Mouse (Mus musculus): ENCODE measurements at regions not wholly inside any gene's neighbourhood (a gene's known extent, or its start where the extent isn't known, plus 50 kb on each side); places are given as distances from the start of the nearest gene placed in this dataset.

DNA sequence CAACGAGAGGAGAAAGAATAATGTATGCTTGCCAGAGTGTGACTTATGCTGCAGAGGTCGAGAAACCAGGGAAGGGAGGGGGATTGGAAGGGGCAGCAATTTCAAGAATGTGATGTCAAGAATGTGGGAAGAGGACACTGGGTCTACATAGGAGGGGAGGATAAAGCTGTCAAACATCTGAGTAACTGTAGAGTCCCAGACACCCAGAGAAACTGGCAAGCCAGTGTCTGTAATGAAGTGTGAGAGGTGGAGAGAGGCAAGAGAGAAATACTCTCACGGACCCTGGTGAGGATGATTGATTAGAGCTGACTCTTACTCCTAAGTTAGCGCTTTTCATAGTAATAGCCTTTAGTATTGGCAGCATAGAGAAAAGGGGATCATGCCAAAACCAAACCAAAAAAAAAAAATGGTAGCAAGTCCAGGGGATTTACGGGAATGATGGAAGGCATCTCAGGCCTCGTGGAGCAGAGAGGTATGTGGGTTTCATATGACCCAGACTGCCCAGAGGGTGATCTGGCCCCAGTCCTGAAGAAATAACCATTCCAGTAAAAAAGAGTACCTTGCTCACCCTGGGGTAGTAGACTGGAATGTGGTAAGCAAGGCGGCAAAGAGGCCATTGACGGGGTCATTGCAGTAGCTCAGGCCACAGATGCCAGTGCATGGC lies 146.2 kb upstream of the Serp2 start:
- no peaks in the 10 kb centered on the region for H3K36me3 ChIP-seq (ENCODE audit: insufficient read depth, low read length)
- H3K4me3 ChIP-seq (replicated peaks; ENCODE audit: low read length): no peak overlapping the region
- H3K27me3 ChIP-seq (ENCODE audit: insufficient read depth, low read length): peaks cover 20% of the 10 kb centered on the region
- peaks cover 25% of the 10 kb centered on the region for H3K4me1 ChIP-seq (replicated peaks; ENCODE audit: low read depth, low read length)
- TF ChIP-seq CTCF (conservative IDR thresholded peaks at IDR 0.05; ENCODE audit: low read length): no peak
- TF ChIP-seq NANOG (IDR thresholded peaks at IDR 0.05; ENCODE audit: borderline replicate concordance, low read length): no peak
- no peak for TF ChIP-seq POU5F1 (IDR thresholded peaks at IDR 0.05; ENCODE audit: borderline replicate concordance, low read length)
- H3K9me3 ChIP-seq (ENCODE audit: low read length): no peaks in the 10 kb centered on the region

DNA sequence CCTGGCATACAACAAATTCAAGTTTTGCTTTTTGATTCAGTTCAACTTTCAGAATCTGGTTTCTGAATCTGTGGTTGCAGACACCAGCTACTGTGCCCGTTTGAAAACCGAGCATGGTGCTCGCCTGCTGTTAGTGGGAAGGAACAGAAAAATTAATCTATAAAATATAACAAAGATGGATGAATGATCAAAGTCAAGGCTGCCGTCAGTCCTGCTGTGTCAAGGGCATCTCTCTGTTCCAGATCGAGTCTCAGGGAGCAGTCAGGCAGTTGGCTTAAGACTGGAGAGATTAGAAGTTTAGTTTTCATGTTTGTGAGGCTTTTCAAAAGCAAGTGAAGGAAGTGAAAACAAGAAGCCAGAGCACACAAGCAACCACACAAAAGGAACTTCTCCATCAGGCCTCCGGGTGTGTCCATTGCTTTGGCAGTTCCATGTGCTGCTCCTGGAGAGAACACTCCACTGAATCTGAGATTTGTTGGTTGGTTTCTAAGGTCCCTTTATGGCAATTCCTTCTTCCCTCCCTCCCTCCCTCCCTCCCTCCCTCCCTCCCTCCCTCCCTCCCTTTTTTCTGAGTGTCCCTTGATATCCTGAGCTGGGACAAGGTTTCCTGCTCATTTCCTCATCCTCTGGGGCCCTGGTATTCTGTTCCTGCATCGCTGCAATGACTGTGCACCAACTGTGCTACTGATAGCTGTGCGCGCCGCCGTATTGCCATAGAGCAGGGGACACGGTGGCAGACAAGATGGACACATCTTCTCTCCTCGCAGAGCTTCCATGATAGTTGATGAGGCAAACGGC lies 145.4 kb upstream of the Serp2 start:
- TF ChIP-seq CTCF (conservative IDR thresholded peaks at IDR 0.05; ENCODE audit: low read length) (no peak), NANOG (IDR thresholded peaks at IDR 0.05; ENCODE audit: borderline replicate concordance, low read length) (no peak), POU5F1 (IDR thresholded peaks at IDR 0.05; ENCODE audit: borderline replicate concordance, low read length) (no peak)
- Histone ChIP-seq H3K36me3 (ENCODE audit: insufficient read depth, low read length) (no peaks in the 10 kb centered on the region), H3K27me3 (ENCODE audit: insufficient read depth, low read length) (peaks cover 20% of the 10 kb centered on the region), H3K4me3 (replicated peaks; ENCODE audit: low read length) (no peak overlapping the region), H3K4me1 (replicated peaks; ENCODE audit: low read depth, low read length) (peaks cover 33% of the 10 kb centered on the region), H3K9me3 (ENCODE audit: low read length) (no peaks in the 10 kb centered on the region)

- Histone ChIP-seq H3K4me3 (replicated peaks; ENCODE audit: low read length) (no peak overlapping the region), H3K36me3 (ENCODE audit: insufficient read depth, low read length) (no peaks in the 10 kb centered on the region), H3K27me3 (ENCODE audit: insufficient read depth, low read length) (peaks cover 20% of the 10 kb centered on the region), H3K4me1 (replicated peaks; ENCODE audit: low read depth, low read length) (peaks cover 41% of the 10 kb centered on the region), H3K9me3 (ENCODE audit: low read length) (no peaks in the 10 kb centered on the region)
- TF ChIP-seq POU5F1 (IDR thresholded peaks at IDR 0.05; ENCODE audit: borderline replicate concordance, low read length): no peak
- TF ChIP-seq CTCF (conservative IDR thresholded peaks at IDR 0.05; ENCODE audit: low read length): no peak
- no peak for TF ChIP-seq NANOG (IDR thresholded peaks at IDR 0.05; ENCODE audit: borderline replicate concordance, low read length)
Measured at GRCm38 (mm10) chr14:76701304-76701703, 144.6 kb upstream of the Serp2 start.

DNA sequence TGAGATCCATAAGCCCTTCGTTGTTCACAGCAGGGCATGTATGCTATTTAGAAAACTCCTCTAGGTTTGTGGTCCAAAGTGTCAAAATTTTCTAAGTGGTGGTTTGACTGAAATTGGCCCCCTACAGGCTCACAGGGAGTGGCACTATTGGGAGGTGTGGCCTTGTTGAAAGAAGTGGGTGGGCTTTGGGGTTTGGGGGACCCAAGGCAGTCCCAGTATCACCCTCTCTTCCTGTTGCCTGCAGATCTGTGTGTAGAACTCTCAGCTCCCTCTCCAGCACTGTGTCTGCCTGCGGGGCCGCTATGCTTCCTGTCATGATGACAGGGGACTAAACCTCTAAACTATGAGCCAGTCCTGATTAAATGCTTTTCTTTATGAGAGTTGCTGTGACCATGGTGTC lies 144.1 kb upstream of the Serp2 start:
- H3K4me3 ChIP-seq (replicated peaks; ENCODE audit: low read length): no peak overlapping the region
- H3K9me3 ChIP-seq (ENCODE audit: low read length): no peaks in the 10 kb centered on the region
- H3K36me3 ChIP-seq (ENCODE audit: insufficient read depth, low read length): no peaks in the 10 kb centered on the region
- TF ChIP-seq POU5F1 (IDR thresholded peaks at IDR 0.05; ENCODE audit: borderline replicate concordance, low read length) (no peak), NANOG (IDR thresholded peaks at IDR 0.05; ENCODE audit: borderline replicate concordance, low read length) (no peak), CTCF (conservative IDR thresholded peaks at IDR 0.05; ENCODE audit: low read length) (no peak)
- H3K27me3 ChIP-seq (ENCODE audit: insufficient read depth, low read length): peaks cover 20% of the 10 kb centered on the region
- H3K4me1 ChIP-seq (replicated peaks; ENCODE audit: low read depth, low read length): peaks cover 44% of the 10 kb centered on the region

DNA sequence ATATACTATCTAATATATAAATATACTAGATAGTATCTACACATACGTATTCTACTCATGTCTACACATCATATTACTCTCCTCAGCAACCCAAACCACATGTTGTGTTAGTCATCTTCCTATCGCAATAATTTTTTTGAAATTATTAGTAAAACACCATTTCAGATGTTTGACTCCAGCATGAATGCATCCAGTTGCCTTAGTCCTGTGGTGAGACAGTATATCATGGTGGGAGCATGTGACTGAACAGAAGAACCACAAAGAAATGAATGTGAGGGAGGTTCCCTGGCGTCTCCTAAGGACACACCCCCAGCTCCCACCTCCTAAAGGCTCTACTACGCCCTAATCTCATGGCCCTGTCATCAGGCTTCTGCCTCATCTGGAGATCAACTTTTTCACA lies 143.5 kb upstream of the Serp2 start:
- peaks cover 50% of the 10 kb centered on the region for H3K4me1 ChIP-seq (replicated peaks; ENCODE audit: low read depth, low read length)
- H3K4me3 ChIP-seq (replicated peaks; ENCODE audit: low read length): no peak overlapping the region
- TF ChIP-seq POU5F1 (IDR thresholded peaks at IDR 0.05; ENCODE audit: borderline replicate concordance, low read length) (no peak), NANOG (IDR thresholded peaks at IDR 0.05; ENCODE audit: borderline replicate concordance, low read length) (no peak), CTCF (conservative IDR thresholded peaks at IDR 0.05; ENCODE audit: low read length) (no peak)
- H3K36me3 ChIP-seq (ENCODE audit: insufficient read depth, low read length): no peaks in the 10 kb centered on the region
- H3K9me3 ChIP-seq (ENCODE audit: low read length): no peaks in the 10 kb centered on the region
- H3K27me3 ChIP-seq (ENCODE audit: insufficient read depth, low read length): peaks cover 20% of the 10 kb centered on the region

- H3K4me1 ChIP-seq (replicated peaks; ENCODE audit: low read depth, low read length): peaks cover 61% of the 10 kb centered on the region
- TF ChIP-seq NANOG (IDR thresholded peaks at IDR 0.05; ENCODE audit: borderline replicate concordance, low read length): peak; percentile 65; the same call in 1 of the 2 replicates
- no peak for TF ChIP-seq CTCF (conservative IDR thresholded peaks at IDR 0.05; ENCODE audit: low read length)
- peaks cover 15% of the 10 kb centered on the region for H3K27me3 ChIP-seq (ENCODE audit: insufficient read depth, low read length)
Measured at GRCm38 (mm10) chr14:76698718-76699402, 142.2 kb upstream of the Serp2 start.

GRCm38 (mm10) chr14:76696729-76697128 lies 140.0 kb upstream of the Serp2 start:
- no peaks in the 10 kb centered on the region for H3K9me3 ChIP-seq (ENCODE audit: low read length)
- no peaks in the 10 kb centered on the region for H3K36me3 ChIP-seq (ENCODE audit: insufficient read depth, low read length)
- peaks cover 58% of the 10 kb centered on the region for H3K4me1 ChIP-seq (replicated peaks; ENCODE audit: low read depth, low read length)
- H3K27me3 ChIP-seq (ENCODE audit: insufficient read depth, low read length): no peaks in the 10 kb centered on the region
- no peak overlapping the region for H3K4me3 ChIP-seq (replicated peaks; ENCODE audit: low read length)
- no peak for TF ChIP-seq NANOG (IDR thresholded peaks at IDR 0.05; ENCODE audit: borderline replicate concordance, low read length)
- no peak for TF ChIP-seq CTCF (conservative IDR thresholded peaks at IDR 0.05; ENCODE audit: low read length)
- TF ChIP-seq POU5F1 (IDR thresholded peaks at IDR 0.05; ENCODE audit: borderline replicate concordance, low read length): no peak

More at GRCm38 (mm10) chr14:76698718-76699402, 142.2 kb upstream of the Serp2 start:
- Histone ChIP-seq H3K4me3 (replicated peaks; ENCODE audit: low read length) (no peak overlapping the region), H3K9me3 (ENCODE audit: low read length) (no peaks in the 10 kb centered on the region), H3K36me3 (ENCODE audit: insufficient read depth, low read length) (no peaks in the 10 kb centered on the region)

GRCm38 (mm10) chr14:76695691-76696355 lies 139.1 kb upstream of the Serp2 start:
- no peaks in the 10 kb centered on the region for H3K9me3 ChIP-seq (ENCODE audit: low read length)
- H3K4me1 ChIP-seq (replicated peaks; ENCODE audit: low read depth, low read length): peaks cover 57% of the 10 kb centered on the region
- peak overlapping the region; percentile 35; the same call in 1 of the 2 replicates for H3K4me3 ChIP-seq (replicated peaks; ENCODE audit: low read length)
- H3K27me3 ChIP-seq (ENCODE audit: insufficient read depth, low read length): no peaks in the 10 kb centered on the region
- TF ChIP-seq CTCF (conservative IDR thresholded peaks at IDR 0.05; ENCODE audit: low read length) (no peak), NANOG (IDR thresholded peaks at IDR 0.05; ENCODE audit: borderline replicate concordance, low read length) (no peak), POU5F1 (IDR thresholded peaks at IDR 0.05; ENCODE audit: borderline replicate concordance, low read length) (no peak)
- H3K36me3 ChIP-seq (ENCODE audit: insufficient read depth, low read length): no peaks in the 10 kb centered on the region

All from E14TG2a.4 (cell line).